Mouse (Mus musculus) forebrain, embryonic 10.5 days (tissue): ENCODE results near the gene Gpr37l1. TPM values are rescaled to one million over a fixed set of nuclear protein-coding genes. Genes with fewer than 3 reads are reported as not detected.
A peak's percentile ranks its signal among the peaks of the same experiment; 100 is the strongest.

Source experiments
- DNase-seq: peaks from one replicate; pipeline ENCODE4 v3.0.0-alpha.2; 2017; ENCODE audit warnings: low spot score; ENCODE audit errors: extremely low spot score
- H3K27ac ChIP-seq: fragments of 300-500 bp; sonication (generic); 2 replicates; pipeline ENCODE4 v1.5.1; 2016; ENCODE audit warnings: mild to moderate bottlenecking
- H3K27me3 ChIP-seq: fragments of 300-500 bp; sonication (generic); 2 replicates; pipeline ENCODE4 v1.6.1; 2016; ENCODE audit warnings: mild to moderate bottlenecking; ENCODE audit not compliant: poor library complexity, severe bottlenecking
- H3K36me3 ChIP-seq: fragments of 300-500 bp; sonication (generic); replicated peaks from 2 replicates; pipeline ENCODE4 v1.6.1; 2016; ENCODE audit warnings: mild to moderate bottlenecking, moderate library complexity
- H3K4me1 ChIP-seq: fragments of 300-500 bp; sonication (generic); 2 replicates; pipeline ENCODE4 v1.6.1; 2016
- H3K4me3 ChIP-seq: fragments of 300-500 bp; sonication (generic); 2 replicates; pipeline ENCODE4 v1.5.1; 2016; ENCODE audit warnings: mild to moderate bottlenecking, moderate library complexity
- H3K9me3 ChIP-seq: fragments of 300-500 bp; sonication (generic); 2 replicates; pipeline ENCODE4 v1.6.1; 2016; ENCODE audit warnings: mild to moderate bottlenecking, moderate library complexity
- WGBS: fragments of 180-500 bp; shearing (Covaris S2); methylation state at CpG from one replicate; pipeline ENCODE4 v1.1.7; 2016; 5-methylcytosine and 5-hydroxymethylcytosine counted together
- polyA plus RNA-seq: library from polyadenylated mRNA; unstranded; fragments of >200 nt; fragmentation: Nextera tagmentation; extraction: Ambion mirVana; gene quantifications from 2 replicates; pipeline ENCODE4 v1.2.1, GENCODE M21; 2016

Gene Gpr37l1
- polyA plus RNA-seq, 1 experiment from 2014 or later, result not detected

GRCm38 (mm10) chr1:135177724-135178123 lies 10.2 kb upstream of the Gpr37l1 start:
- no peak overlapping the region for H3K27ac ChIP-seq
- H3K4me3 ChIP-seq, result no peak overlapping the region
- H3K36me3 ChIP-seq, result no peaks in the 10 kb centered on the region
- no peaks in the 10 kb centered on the region for H3K9me3 ChIP-seq
- 85% methylated on average over 3 of the region's 3 CpGs for WGBS
- no peaks in the 10 kb centered on the region for H3K4me1 ChIP-seq
- H3K27me3 ChIP-seq, result no peaks in the 10 kb centered on the region
- no peak for DNase-seq

- no peak overlapping the region for H3K4me3 ChIP-seq
- no peaks in the 10 kb centered on the region for H3K9me3 ChIP-seq
- 77% methylated on average over 3 of the region's 3 CpGs for WGBS
- H3K36me3 ChIP-seq, result no peaks in the 10 kb centered on the region
- H3K27me3 ChIP-seq, result no peaks in the 10 kb centered on the region
- no peaks in the 10 kb centered on the region for H3K4me1 ChIP-seq
- H3K27ac ChIP-seq, result no peak overlapping the region
- DNase-seq, result no peak
Observed at GRCm38 (mm10) chr1:135175176-135175575, 7.7 kb upstream of the Gpr37l1 start.

- H3K36me3 ChIP-seq, result no peaks in the 10 kb centered on the region
- DNase-seq, result no peak
- 92% methylated on average over 6 of the region's 6 CpGs for WGBS
- no peaks in the 10 kb centered on the region for H3K9me3 ChIP-seq
- H3K4me1 ChIP-seq, result no peaks in the 10 kb centered on the region
- H3K27me3 ChIP-seq, result no peaks in the 10 kb centered on the region
- H3K4me3 ChIP-seq, result no peak overlapping the region
- no peak overlapping the region for H3K27ac ChIP-seq
Observed at GRCm38 (mm10) chr1:135173311-135173710, 5.8 kb upstream of the Gpr37l1 start.

- 54% methylated on average over 6 of the region's 6 CpGs for WGBS
Observed at GRCm38 (mm10) chr1:135171984-135172383, 4.5 kb upstream of the Gpr37l1 start.

DNA sequence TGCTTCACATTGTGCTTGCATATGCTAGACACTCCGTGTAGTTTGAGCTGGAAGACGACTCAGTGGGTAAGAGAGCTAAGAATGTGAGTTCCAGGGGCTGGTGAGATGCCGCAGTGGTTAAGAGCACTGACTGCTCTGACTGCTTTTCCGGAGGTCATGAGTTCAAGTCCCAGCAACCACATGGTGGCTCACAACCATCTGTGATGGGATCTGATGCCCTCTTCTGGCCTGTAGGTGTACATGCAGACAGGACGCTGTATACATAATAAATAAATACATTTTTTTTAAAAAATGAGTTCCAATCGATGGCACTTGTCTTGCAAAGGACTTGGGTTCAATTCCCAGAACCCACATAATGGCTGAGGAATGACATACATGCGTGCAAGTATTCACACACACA lies 3.7 kb upstream of the Gpr37l1 start:
- Histone ChIP-seq H3K4me3 (no peak overlapping the region), H3K36me3 (no peaks in the 10 kb centered on the region), H3K9me3 (no peaks in the 10 kb centered on the region), H3K27ac (no peak overlapping the region), H3K27me3 (no peaks in the 10 kb centered on the region), H3K4me1 (no peaks in the 10 kb centered on the region)
- no peak for DNase-seq
- WGBS, result 82% methylated on average over 7 of the region's 7 CpGs

More at GRCm38 (mm10) chr1:135171984-135172383, 4.5 kb upstream of the Gpr37l1 start:
- no peaks in the 10 kb centered on the region for H3K9me3 ChIP-seq
- DNase-seq, result peak; percentile 39
- no peaks in the 10 kb centered on the region for H3K36me3 ChIP-seq
- H3K4me3 ChIP-seq, result no peak overlapping the region
- no peaks in the 10 kb centered on the region for H3K27me3 ChIP-seq
- H3K27ac ChIP-seq, result peak overlapping the region; percentile 20; the same call in 1 of the 2 replicates
- no peaks in the 10 kb centered on the region for H3K4me1 ChIP-seq

GRCm38 (mm10) chr1:135170299-135170698 lies 2.8 kb upstream of the Gpr37l1 start:
- 80% methylated on average over 10 of the region's 10 CpGs for WGBS
- Histone ChIP-seq H3K36me3 (no peaks in the 10 kb centered on the region), H3K9me3 (no peaks in the 10 kb centered on the region), H3K27ac (no peak overlapping the region), H3K27me3 (no peaks in the 10 kb centered on the region), H3K4me3 (no peak overlapping the region), H3K4me1 (no peaks in the 10 kb centered on the region)
- no peak for DNase-seq

- DNase-seq, result no peak
- Histone ChIP-seq H3K27me3 (no peaks in the 10 kb centered on the region), H3K4me3 (no peak overlapping the region), H3K36me3 (no peaks in the 10 kb centered on the region), H3K27ac (no peak overlapping the region), H3K4me1 (no peaks in the 10 kb centered on the region), H3K9me3 (no peaks in the 10 kb centered on the region)
- WGBS, result 63% methylated on average over 12 of the region's 12 CpGs
Observed at GRCm38 (mm10) chr1:135169556-135170224, 2.2 kb upstream of the Gpr37l1 start.

DNA sequence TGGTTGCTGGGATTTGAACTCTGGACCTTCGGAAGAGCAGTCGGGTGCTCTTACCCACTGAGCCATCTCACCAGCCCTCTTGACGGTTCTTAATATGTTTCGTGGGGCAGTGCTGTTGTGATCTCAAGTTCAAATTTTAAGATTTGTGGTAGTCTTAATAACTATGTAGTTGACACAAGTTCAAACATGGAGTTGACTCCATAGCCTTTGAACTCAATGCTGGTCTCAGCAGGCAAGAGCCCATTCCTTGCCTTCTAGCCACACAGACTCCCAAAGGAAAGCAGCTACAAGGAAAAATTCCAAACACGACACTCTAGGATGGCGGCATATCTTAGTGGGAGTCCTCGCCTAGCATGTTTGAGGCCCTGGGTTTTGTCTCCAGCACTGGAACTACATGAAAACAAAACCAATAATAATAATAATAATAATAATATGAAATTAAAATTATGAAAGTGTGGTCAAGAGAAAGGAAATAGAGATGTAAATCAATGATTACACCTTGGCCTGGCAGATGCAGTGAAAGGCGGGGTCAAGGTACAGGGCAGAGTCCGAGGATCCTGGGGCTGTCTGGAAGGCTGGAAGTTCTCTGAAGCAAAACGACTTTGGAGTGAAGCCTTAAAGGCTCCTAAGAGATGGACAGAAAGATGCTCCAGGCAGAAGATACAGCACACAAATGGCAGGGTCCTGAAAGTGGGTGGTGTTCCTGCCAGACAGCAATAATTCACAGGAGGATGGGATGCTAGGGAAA lies 1.1 kb upstream of the Gpr37l1 start:
- Histone ChIP-seq H3K4me1 (no peaks in the 10 kb centered on the region), H3K27me3 (no peaks in the 10 kb centered on the region), H3K4me3 (no peak overlapping the region), H3K27ac (no peak overlapping the region), H3K36me3 (no peaks in the 10 kb centered on the region), H3K9me3 (no peaks in the 10 kb centered on the region)
- DNase-seq, result no peak
- WGBS, result 92% methylated on average over 10 of the region's 10 CpGs

DNA sequence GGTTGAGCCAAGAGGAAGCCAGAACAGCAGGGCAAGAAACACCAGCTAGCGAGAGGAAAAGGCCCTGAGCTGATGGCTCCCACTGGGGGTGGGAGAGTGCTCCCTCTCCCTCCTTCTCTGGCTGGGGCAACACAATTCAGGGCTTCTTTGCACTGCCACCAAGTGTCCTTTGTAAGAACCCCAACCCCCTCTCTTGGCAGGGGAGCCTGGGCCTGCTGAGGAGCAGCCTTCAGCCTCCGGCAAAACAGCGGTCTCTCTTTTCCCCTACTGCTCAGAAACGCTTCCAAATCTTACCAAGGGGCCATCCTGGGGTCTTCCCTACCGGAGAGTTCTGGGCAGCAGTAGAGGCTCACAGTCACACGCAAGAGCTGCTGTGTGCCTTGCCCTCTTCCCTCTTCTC lies 4.8 kb downstream of the Gpr37l1 start:
- DNase-seq, result no peak
- peaks cover 21% of the 10 kb centered on the region for H3K4me1 ChIP-seq
- H3K9me3 ChIP-seq, result no peaks in the 10 kb centered on the region
- no peaks in the 10 kb centered on the region for H3K27me3 ChIP-seq
- H3K4me3 ChIP-seq, result no peak overlapping the region
- H3K27ac ChIP-seq, result 0 out of 2 replicates have a peak overlapping the region, but pooled peaks have one; percentile 16
- 37% methylated on average over 6 of the region's 6 CpGs for WGBS
- H3K36me3 ChIP-seq, result no peaks in the 10 kb centered on the region

DNA sequence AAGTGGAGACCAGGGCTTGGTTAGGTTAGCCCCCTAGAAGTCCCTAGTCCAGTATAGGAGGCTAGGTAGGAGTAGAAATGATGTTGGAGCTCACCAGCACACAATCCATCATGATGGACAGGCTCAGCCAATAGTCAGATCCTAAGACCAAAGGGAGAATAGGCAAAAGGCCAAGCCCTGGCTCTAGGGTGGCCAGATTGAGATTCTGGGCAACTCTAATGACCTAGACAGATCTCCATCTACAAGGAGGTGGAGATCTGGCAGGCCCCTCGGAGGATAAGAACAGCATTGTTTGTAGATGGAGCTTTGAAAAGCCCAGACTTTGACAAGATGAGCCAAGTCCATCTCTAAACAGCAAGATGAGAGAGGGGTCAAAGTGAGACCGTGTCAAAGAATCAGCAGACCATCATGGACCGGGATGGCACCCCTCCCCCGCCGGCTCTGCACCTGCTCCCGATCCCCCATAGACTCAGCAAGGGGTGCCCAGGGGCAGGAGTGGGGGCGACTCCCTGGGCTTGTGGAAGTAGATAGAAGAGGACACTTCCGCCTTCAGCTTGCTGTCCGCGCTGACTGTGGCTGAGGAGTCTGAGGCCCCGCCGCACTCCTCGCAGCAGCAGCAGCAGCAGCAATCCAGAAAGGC lies 7.0 kb downstream of the Gpr37l1 start:
- Histone ChIP-seq H3K27me3 (no peaks in the 10 kb centered on the region), H3K27ac (no peak overlapping the region), H3K36me3 (peaks cover 17% of the 10 kb centered on the region), H3K4me3 (no peak overlapping the region), H3K4me1 (peaks cover 21% of the 10 kb centered on the region), H3K9me3 (no peaks in the 10 kb centered on the region)
- no peak for DNase-seq
- 85% methylated on average over 13 of the region's 13 CpGs for WGBS

- H3K4me1 ChIP-seq, result peaks cover 28% of the 10 kb centered on the region
- no peaks in the 10 kb centered on the region for H3K27me3 ChIP-seq
- H3K9me3 ChIP-seq, result no peaks in the 10 kb centered on the region
- 87% methylated on average over 11 of the region's 11 CpGs for WGBS
- peak overlapping the region; percentile 69 for H3K27ac ChIP-seq
- no peak overlapping the region for H3K4me3 ChIP-seq
- DNase-seq, result no peak
- H3K36me3 ChIP-seq, result peaks cover 26% of the 10 kb centered on the region
Observed at GRCm38 (mm10) chr1:135159556-135160123, 7.8 kb downstream of the Gpr37l1 start.

GRCm38 (mm10) chr1:135159074-135159473 lies 8.4 kb downstream of the Gpr37l1 start:
- Histone ChIP-seq H3K9me3 (no peaks in the 10 kb centered on the region), H3K36me3 (peaks cover 28% of the 10 kb centered on the region), H3K27ac (peak overlapping the region; percentile 69), H3K4me3 (no peak overlapping the region), H3K27me3 (no peaks in the 10 kb centered on the region), H3K4me1 (peaks cover 34% of the 10 kb centered on the region)
- no peak for DNase-seq
- 72% methylated on average over 7 of the region's 7 CpGs for WGBS

DNA sequence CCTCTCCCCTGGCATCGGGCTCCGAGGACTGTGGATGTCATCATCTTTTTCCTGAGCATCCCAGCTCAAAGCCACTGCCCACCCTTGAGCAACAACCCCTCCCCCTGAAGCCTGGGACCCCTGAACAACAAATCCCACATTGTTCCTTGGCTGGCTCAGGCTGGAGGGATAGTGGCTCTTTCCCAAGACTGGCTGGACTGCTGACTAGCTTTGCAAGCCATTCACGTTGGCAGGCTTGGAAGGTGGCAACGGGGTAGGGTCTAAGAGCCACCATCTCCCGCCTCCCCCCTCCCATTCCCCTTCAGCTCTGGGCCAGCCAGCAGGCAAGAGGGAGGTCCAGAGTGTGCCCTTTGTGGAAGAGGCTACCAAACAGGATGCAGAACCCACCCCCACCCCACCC lies 8.8 kb downstream of the Gpr37l1 start:
- Histone ChIP-seq H3K27me3 (no peaks in the 10 kb centered on the region), H3K9me3 (no peaks in the 10 kb centered on the region), H3K4me1 (peaks cover 38% of the 10 kb centered on the region), H3K36me3 (peaks cover 28% of the 10 kb centered on the region), H3K4me3 (no peak overlapping the region), H3K27ac (peak overlapping the region; percentile 69)
- no peak for DNase-seq
- 65% methylated on average over 5 of the region's 5 CpGs for WGBS
